Mouse (Mus musculus) CH12F3 (cell line): ENCODE data around the gene Antxr1.

Source experiments
- in situ Hi-C: fragments of 300-500 bp; cut with MboI; formaldehyde crosslinking; loops from 2 replicates; pipeline ENCODE4 v1.14.3; 2020; ENCODE audit warnings: low sequenced_read_pairs

The Antxr1 gene

GRCm38 (mm10) chr6:87254756-87255155 is 80.9 kb downstream of the Antxr1 start:
- in situ Hi-C loops: no loop called here

- in situ Hi-C loops: no loop called here
Measured at GRCm38 (mm10) chr6:87251716-87252115, 83.9 kb downstream of the Antxr1 start.

GRCm38 (mm10) chr6:87250701-87251100 is 84.9 kb downstream of the Antxr1 start:
- in situ Hi-C loops: no loop called here

GRCm38 (mm10) chr6:87248226-87248834 is 87.3 kb downstream of the Antxr1 start:
- in situ Hi-C loops: no loop called here

GRCm38 (mm10) chr6:87244117-87245100 is 91.2 kb downstream of the Antxr1 start:
- in situ Hi-C loops: no loop called here

GRCm38 (mm10) chr6:87237260-87237659 is 98.4 kb downstream of the Antxr1 start:
- in situ Hi-C loops: no loop called here

GRCm38 (mm10) chr6:87236061-87236460 is 99.6 kb downstream of the Antxr1 start:
- in situ Hi-C loops: no loop called here

- in situ Hi-C loops: no loop called here
Measured at GRCm38 (mm10) chr6:87233111-87233510, 102.5 kb downstream of the Antxr1 start.

GRCm38 (mm10) chr6:87230041-87230440 is 105.6 kb downstream of the Antxr1 start:
- in situ Hi-C loops: no loop called here

GRCm38 (mm10) chr6:87227940-87228339 is 107.7 kb downstream of the Antxr1 start:
- in situ Hi-C loops: no loop called here

- in situ Hi-C loops: no loop called here
Measured at GRCm38 (mm10) chr6:87226315-87226714, 109.3 kb downstream of the Antxr1 start.

GRCm38 (mm10) chr6:87225286-87225685 is 110.3 kb downstream of the Antxr1 start:
- in situ Hi-C loops: no loop called here

GRCm38 (mm10) chr6:87222854-87223631 is 112.6 kb downstream of the Antxr1 start:
- in situ Hi-C loops: no loop called here

GRCm38 (mm10) chr6:87219061-87219992 is 116.3 kb downstream of the Antxr1 start:
- in situ Hi-C loops: no loop called here

- in situ Hi-C loops: no loop called here
Measured at GRCm38 (mm10) chr6:87216114-87216591, 119.5 kb downstream of the Antxr1 start.

GRCm38 (mm10) chr6:87213262-87213661 is 122.4 kb downstream of the Antxr1 start:
- in situ Hi-C loops: no loop called here

- in situ Hi-C loops: no loop called here
Measured at GRCm38 (mm10) chr6:87211551-87211950, 124.1 kb downstream of the Antxr1 start.

- in situ Hi-C loops: no loop called here
Measured at GRCm38 (mm10) chr6:87207373-87207982, 128.1 kb downstream of the Antxr1 start.

GRCm38 (mm10) chr6:87206790-87207189 is 128.8 kb downstream of the Antxr1 start:
- in situ Hi-C loops: no loop called here

GRCm38 (mm10) chr6:87203467-87203866 is 132.2 kb downstream of the Antxr1 start:
- in situ Hi-C loops: no loop called here
